Mouse (Mus musculus): Measurements from ENCODE around the gene Lbhd2. TPM values are rescaled to one million over a fixed set of nuclear protein-coding genes. Genes with fewer than 3 reads are reported as not detected.
A peak's percentile ranks its signal among the peaks of the same experiment; 100 is the strongest.

Lbhd2 gene
- 1 to 10 TPM in 1 of 2 experiments, not detected in 1; 1.8 TPM for total RNA-seq (2021)
- long read RNA-seq, experiment 1, partial matches to known transcripts, result 0 of 1 reads
- long read RNA-seq, experiment 1, other reads (novel, unspliced or antisense), result 0 of 1 reads
- long read RNA-seq, experiment 2, result 0 reads

DNA sequence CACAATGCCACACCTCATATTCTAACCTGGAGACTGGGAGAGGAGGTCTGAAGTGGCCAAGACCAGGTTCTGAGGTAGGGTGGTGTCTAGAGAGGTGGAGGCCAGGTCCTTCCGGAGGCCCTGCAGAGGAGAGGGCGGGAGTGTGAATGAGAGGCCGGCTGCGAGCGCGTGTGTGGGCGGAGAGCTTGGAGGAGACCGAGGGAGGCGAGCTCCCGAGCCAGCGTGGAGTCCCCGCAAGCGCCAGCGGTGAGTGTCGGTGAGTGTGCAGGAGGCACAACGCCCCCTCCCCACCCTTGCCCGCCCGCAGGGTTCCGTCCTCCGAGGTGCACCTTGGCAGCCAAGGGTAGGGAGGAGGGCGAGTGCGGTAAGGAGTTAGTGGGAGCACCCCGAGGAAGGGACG, at the start of gene Lbhd2:
TSS of gene Lbhd2 (plus strand) at position 188 of the 400 bp plus-strand sequence.
- no peak for DNase-seq (ENCODE audit: low spot score in 2 of 2)
- intact Hi-C loops (cut with DNase I), result no loop called here

DNA sequence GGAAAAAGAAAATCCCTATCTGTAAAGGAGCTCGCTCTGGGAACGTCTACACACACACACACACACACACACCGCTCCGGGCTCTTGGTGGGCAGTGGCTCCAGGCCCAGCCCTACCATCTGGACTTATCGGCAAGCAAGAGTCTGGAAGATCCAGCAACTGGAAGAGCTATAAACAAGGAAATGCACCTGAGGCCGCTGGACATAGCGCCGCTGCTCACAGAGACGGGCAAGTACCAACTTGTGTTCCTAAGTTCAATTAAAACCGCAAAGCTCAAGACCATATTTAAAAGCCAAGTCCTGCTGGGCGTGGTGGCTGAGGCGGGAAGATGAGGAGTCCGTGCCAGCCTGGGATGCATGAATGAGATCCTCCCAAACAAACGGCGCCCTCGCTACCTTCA, 45.9 kb upstream of the Lbhd2 start:
- DNase-seq (ENCODE audit: low spot score in 2 of 2), result no peak
- intact Hi-C loops (cut with DNase I), result no loop called here

DNA sequence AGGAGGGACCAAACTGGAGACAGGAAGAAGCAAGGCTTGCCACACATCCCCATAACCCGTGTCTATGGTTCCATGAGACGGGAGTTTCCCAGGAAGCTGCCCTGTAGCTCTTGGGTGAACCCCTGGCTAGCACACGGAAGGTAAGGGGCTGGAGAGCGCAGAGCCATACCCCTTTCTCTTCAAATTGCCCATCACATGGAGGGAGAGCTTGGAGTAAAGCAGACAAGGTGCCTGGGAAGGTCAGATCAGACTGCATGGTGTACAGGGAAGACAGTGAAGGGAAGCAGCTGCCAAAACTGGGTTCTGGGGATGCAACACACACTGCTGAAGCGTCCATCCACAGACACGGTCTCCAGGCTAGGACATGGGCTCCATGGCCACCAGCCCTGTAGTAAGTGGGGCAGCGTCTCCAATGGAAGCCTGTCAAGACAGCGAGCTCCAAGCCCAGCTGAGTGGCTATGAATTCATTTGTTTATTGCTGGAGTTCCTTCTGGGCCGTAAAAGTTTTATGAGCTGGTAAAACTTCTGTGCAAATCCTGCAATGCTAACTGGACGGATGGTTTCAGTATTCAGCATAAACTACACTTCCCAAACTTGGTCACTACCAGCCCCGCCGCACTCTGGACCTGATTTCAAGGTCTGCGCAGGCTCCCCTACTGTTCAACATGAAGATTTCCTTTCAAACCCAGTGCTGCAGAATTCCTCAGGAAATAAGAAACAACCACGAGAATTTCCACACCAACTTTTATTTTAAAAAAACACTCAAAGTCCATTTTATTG, 45.1 kb upstream of the Lbhd2 start:
- intact Hi-C loops (cut with DNase I), result no loop called here
- DNase-seq (ENCODE audit: low spot score in 2 of 2), result no peak

GRCm38 (mm10) chr12:111364234-111364633, 42.4 kb upstream of the Lbhd2 start:
- intact Hi-C loops (cut with DNase I), result no loop called here
- no peak for DNase-seq (ENCODE audit: low spot score in 2 of 2)

DNA sequence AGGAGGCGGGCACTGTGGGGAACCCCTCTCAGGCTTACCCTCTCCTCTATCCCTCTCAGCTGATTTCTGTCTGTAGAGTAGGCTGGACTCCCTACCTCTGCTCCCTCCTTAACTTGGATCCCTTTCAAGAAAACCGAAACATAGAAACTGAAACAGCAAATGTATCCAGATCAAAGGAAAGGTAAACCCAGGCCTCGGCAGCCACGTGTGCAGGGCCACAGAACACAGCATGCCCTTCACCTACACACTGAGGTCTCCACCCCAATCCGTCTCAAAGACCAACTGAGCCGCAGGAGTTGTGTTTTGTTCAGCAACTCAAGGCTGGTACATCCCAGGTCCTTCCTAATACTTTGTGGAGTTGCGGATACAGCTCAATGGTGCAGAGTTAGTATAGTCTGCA, 39.5 kb upstream of the Lbhd2 start:
- DNase-seq (ENCODE audit: low spot score in 2 of 2), result no peak
- intact Hi-C loops (cut with DNase I), result no loop called here

- intact Hi-C loops (cut with DNase I), result no loop called here
- no peak for DNase-seq (ENCODE audit: low spot score in 2 of 2)
Measured at GRCm38 (mm10) chr12:111370249-111370648, 36.4 kb upstream of the Lbhd2 start.

GRCm38 (mm10) chr12:111371905-111372304, 34.7 kb upstream of the Lbhd2 start:
- DNase-seq (ENCODE audit: low spot score in 2 of 2), result no peak
- intact Hi-C loops (cut with DNase I), result no loop called here

GRCm38 (mm10) chr12:111373411-111373810, 33.2 kb upstream of the Lbhd2 start:
- intact Hi-C loops (cut with DNase I), result no loop called here
- DNase-seq (ENCODE audit: low spot score in 2 of 2), result no peak

DNA sequence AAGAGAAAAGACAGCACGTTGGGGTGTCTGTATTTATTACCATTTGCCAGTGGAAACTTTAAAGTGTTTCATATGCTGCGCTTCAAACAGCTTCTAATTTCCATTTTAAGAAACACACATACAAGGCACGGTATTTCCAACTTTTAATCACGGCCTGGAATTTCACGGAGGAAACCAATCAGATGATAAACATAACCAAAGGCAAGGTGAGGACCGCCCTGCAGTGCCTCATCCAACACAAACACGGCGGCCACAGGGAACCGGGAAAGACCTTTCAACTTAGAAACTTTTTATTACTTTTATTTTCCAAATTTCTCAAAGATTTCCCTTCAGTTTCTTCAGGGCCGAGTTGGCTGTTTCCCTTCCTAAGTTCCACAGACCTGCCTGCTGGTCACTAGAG, 31.9 kb upstream of the Lbhd2 start:
- DNase-seq (ENCODE audit: low spot score in 2 of 2), result no peak
- intact Hi-C loops (cut with DNase I), result loop anchor here (5.0 kb wide), 1 partner anchor 42 kb away; no protein-coding TSS in a partner anchor

DNA sequence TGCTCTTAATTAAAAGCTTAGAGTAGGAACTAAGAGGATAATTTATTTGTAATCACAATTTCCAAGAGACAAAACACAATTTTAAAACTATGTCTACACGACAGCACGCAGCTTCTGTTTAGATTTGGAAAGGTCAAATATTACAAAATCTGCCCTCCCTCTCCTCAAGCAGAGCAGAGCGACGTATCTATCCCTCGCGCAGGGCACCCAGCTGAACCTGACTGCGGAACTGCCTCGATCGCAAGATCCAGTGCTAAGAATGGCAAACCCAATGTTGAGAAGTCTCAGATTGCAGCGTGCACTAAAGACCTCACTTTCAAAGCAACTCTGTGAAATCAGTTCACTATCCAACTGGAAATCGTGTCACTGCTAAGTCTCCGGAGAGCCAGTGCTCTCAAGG, 31.1 kb upstream of the Lbhd2 start:
- DNase-seq (ENCODE audit: low spot score in 2 of 2), result no peak
- intact Hi-C loops (cut with DNase I), result loop anchor here (5.0 kb wide), 1 partner anchor 43 kb away; no protein-coding TSS in a partner anchor

- DNase-seq (ENCODE audit: low spot score in 2 of 2), result no peak
- intact Hi-C loops (cut with DNase I), result loop anchor here (5.0 kb wide), 1 partner anchor 44 kb away; no protein-coding TSS in a partner anchor
Measured at GRCm38 (mm10) chr12:111376053-111376452, 30.6 kb upstream of the Lbhd2 start.

DNA sequence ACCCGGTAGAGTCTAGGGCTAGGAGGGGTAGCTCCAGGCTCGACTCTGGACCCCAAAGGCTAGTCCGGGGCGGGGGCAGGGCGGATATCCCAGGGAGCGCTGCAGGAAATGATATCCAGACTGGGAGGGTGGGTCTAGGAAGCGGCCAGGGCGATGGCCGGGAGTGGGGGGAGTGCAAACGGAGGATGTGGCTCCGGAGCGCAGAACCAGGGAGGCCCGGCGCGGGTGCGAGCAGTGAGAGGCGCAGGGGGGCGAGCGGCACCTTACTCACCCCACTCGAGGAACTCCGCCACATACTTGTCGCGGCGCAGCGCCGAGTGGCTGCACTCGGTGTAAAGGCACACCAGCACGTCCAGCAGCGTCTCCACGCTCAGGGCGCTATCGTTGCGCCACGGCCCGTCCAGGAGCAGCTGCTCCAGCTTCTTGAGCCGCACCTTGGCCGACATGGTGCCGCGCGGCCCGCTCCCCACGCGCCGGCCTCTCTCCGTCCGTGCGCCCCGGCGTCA, 29.7 kb upstream of the Lbhd2 start:
- intact Hi-C loops (cut with DNase I), result loop anchor here (5.0 kb wide), 1 partner anchor 45 kb away; no protein-coding TSS in a partner anchor
- DNase-seq (ENCODE audit: low spot score in 2 of 2), result peak in 1 of 2 experiments; percentile 38

GRCm38 (mm10) chr12:111377376-111377973, 29.1 kb upstream of the Lbhd2 start, which contains the start of gene Cdc42bpb:
Cdc42bpb (minus strand) TSS chr12:111377718.
- intact Hi-C loops (cut with DNase I), result loop anchor here (5.0 kb wide), 1 partner anchor 45 kb away; no protein-coding TSS in a partner anchor
- peak; percentile 92 to 96 for DNase-seq (ENCODE audit: low spot score in 2 of 2)

DNA sequence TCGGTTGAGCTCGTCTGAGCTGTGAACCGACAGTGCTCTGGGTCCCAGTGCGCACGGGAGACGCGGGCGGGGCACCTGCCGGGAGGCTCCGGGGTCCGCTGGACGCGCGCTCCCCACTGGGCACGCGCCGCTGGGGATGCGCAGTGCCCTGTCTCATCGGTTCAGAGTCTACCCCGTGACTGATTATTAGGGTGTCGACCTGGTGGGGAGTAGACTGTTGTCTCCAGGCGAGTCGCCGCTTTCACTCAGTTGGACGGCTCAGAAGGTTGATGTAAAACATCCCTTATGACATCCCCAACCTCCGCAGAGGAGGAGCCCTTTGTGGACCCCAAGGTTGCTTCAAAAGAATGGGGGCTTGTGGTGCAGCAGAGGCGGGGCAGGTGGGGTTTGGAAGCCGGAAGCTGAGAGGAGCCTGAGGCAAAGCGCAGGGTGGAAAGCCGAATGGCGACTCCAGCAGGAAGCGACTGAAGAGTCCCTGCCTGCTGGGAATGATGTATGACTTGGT, 28.6 kb upstream of the Lbhd2 start:
- peak in 1 of 2 experiments; percentile 46 for DNase-seq (ENCODE audit: low spot score in 2 of 2)
- intact Hi-C loops (cut with DNase I), result loop anchor here (5.0 kb wide), 1 partner anchor 46 kb away; no protein-coding TSS in a partner anchor

DNA sequence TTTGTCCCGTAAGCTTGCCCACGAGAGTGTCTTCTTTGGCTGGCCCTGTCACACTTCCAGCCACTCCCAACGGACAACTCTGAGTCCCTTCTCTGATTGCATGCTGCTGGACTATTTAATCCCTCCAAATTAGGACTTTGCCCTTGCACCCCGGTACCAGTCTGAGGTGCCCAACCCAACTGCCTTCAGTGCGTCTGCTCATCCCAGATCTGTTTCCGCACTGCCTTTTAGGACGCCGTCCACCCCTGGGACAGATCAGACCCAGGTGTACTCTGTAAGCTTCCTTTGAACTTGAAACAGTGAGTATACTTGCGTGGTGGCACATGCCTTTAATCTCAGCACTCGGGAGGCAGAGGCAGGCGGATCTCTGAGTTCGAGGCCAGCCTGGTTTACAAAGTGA, 27.8 kb upstream of the Lbhd2 start:
- DNase-seq (ENCODE audit: low spot score in 2 of 2), result no peak
- intact Hi-C loops (cut with DNase I), result loop anchor here (5.0 kb wide), 1 partner anchor 47 kb away; no protein-coding TSS in a partner anchor

DNA sequence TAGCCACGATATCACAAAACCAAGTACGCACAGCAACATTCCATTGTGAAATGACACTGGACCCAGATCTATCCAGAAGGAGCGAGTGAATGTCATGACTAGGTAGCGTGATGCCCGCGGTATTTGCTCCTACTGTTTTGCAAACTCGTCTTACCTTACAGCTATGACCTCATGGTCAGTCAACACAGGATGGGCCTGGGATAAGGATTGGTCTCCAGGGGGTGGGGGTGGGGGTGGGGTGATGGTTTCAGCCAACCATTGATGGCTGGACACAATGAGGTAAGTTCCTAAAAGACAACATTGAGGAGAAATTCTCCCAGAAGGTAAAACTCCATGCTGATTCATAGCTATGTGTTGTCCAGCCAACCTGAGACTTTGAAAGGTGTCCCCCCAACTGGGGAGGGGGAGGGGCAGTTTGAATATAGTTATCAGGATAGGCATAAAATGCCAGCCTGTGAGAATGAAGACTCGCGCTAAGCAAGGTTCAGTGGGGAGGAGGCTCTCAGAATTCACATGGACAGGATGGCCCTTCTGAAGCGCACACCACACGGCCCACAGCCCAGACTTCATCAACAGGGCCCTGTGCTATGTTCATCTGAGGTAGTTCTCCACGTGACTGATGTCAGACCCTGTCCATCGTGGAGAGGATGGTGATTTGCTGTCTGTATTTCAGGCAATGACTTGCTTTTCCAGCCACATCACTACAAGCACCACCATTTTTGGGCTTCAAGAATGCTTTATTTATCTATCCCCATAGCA, 20.5 kb upstream of the Lbhd2 start:
- DNase-seq (ENCODE audit: low spot score in 2 of 2), result no peak
- intact Hi-C loops (cut with DNase I), result no loop called here

DNA sequence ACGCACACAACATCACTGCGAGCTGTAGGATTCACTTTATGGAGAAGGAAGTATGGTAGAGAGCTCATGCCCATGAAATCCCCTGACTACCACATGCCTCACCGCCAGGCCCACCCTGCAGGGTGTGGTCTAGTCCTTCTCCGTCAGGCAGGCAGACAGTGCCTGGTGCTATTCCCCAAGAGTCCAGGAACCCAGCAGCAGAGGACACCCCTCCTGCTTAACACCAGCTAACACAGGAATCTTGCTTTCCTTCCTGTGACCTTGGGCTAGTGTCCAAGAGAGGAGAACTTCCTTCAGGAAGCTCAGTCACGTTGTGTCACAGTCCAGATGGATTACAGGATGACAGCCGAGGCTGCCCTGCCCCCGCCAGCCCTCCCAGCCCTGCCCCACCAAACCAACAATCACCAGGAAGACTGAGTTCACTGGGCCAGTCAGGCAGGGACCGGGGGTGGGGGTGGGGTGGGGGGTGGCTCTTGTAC, 19.9 kb upstream of the Lbhd2 start:
- DNase-seq (ENCODE audit: low spot score in 2 of 2), result peak in 1 of 2 experiments; percentile 50

DNA sequence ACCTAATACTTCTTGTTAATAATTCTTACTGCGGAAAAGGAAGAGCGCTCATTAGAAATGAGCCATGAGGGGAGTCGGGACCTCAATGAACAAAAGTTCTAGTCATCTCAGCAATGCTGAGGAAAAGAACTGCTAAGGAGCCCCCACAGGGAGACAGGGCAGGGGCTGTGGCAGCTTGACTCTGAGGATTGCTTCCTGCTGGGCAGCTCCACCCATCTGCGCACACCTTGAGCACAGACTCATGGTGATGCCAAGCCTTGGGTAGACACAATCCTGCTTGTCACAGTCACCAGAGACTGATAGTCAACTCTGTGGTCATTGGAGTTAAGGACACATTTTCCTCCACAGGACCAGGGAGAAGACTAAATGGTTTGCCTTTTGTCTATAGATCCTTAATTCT, 19.5 kb upstream of the Lbhd2 start:
- intact Hi-C loops (cut with DNase I), result no loop called here
- no peak for DNase-seq (ENCODE audit: low spot score in 2 of 2)

More for the DNA sequence above, 19.9 kb upstream of the Lbhd2 start:
- intact Hi-C loops (cut with DNase I), result no loop called here

DNA sequence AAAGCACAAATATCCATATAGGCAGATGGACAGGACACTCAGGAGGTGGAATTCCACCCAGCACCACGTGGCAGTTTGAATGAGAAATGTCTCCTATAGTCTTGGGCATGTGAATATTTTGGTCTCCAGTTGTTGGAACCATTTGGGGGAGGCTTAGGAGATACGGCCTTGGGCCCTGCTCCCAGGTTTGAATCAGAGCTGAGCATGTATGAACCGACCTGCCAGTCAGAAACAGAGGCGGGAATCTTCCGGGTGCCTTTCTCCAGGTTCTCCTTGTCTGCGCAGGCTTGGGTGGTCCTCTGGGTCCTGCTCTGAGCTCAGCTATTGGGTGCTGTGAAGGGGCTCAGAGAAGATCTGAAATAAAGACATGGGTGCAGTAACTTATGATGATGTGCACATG, 12.6 kb upstream of the Lbhd2 start:
- no peak for DNase-seq (ENCODE audit: low spot score in 2 of 2)
- intact Hi-C loops (cut with DNase I), result no loop called here

Measured in left cerebral cortex, postnatal 14 days (tissue).